Mouse (Mus musculus) embryonic fibroblast, embryonic 13.5 days (primary cell): ENCODE data around the gene 1110008P14Rik.

Source experiments
- CTCF ChIP-seq: IDR thresholded peaks from 2 replicates; pipeline ENCODE4 v1.5.1; 2011; ENCODE audit warnings: mild to moderate bottlenecking, control low read depth, low read length, moderate library complexity, borderline replicate concordance; ENCODE audit not compliant: insufficient read depth
- POLR2A ChIP-seq: IDR thresholded peaks from 2 replicates; pipeline ENCODE4 v1.6.1; 2011; ENCODE audit warnings: low read depth, mild to moderate bottlenecking, control low read depth, low read length, moderate library complexity

GRCm38 (mm10) chr2:32396695-32397094 is 15.0 kb upstream of the 1110008P14Rik start:
- TF ChIP-seq CTCF (no peak), POLR2A (no peak)
